Mouse (Mus musculus): ENCODE data around the gene Myo18b. TPM values are rescaled to one million over a fixed set of nuclear protein-coding genes. Genes with fewer than 3 reads are reported as not detected.

The Myo18b gene
- polyA plus RNA-seq, 1 experiment from 2014 or later: 22.5 TPM

- 0 out of 2 replicates have a peak overlapping the region, but pooled peaks have one; percentile 9 for H3K9ac ChIP-seq
- no peaks in the 10 kb centered on the region for H3K9me3 ChIP-seq (replicated peaks)
- peaks cover 24% of the 10 kb centered on the region for H3K4me1 ChIP-seq (replicated peaks)
- peak overlapping the region; percentile 13 for H3K4me3 ChIP-seq
- no peak for ATAC-seq (replicated peaks; ENCODE audit: insufficient number of reproducible peaks, insufficient read depth, low FRiP score, low read depth)
- 77% methylated on average over 14 of the region's 14 CpGs for WGBS
- peak overlapping the region; percentile 7; the same call in 1 of the 2 replicates for H3K4me2 ChIP-seq
- peaks cover 5% of the 10 kb centered on the region; the same call in 1 of the 2 replicates for H3K36me3 ChIP-seq
- peak overlapping the region; percentile 60 for H3K27ac ChIP-seq
- no peaks in the 10 kb centered on the region for H3K27me3 ChIP-seq
Observed at GRCm38 (mm10) chr5:112923841-112924240, 27.7 kb upstream of the Myo18b start.

- peaks cover 14% of the 10 kb centered on the region; the same call in 1 of the 2 replicates for H3K4me1 ChIP-seq (replicated peaks)
- H3K27ac ChIP-seq: no peak overlapping the region
- H3K36me3 ChIP-seq: peaks cover 5% of the 10 kb centered on the region; the same call in 1 of the 2 replicates
- H3K9me3 ChIP-seq (replicated peaks): no peaks in the 10 kb centered on the region
- H3K4me3 ChIP-seq: no peak overlapping the region
- no peak for ATAC-seq (replicated peaks; ENCODE audit: insufficient number of reproducible peaks, insufficient read depth, low FRiP score, low read depth)
- no peak overlapping the region for H3K9ac ChIP-seq
- H3K27me3 ChIP-seq: no peaks in the 10 kb centered on the region
- no peak overlapping the region for H3K4me2 ChIP-seq
Observed at GRCm38 (mm10) chr5:112921914-112922313, 25.8 kb upstream of the Myo18b start.

DNA sequence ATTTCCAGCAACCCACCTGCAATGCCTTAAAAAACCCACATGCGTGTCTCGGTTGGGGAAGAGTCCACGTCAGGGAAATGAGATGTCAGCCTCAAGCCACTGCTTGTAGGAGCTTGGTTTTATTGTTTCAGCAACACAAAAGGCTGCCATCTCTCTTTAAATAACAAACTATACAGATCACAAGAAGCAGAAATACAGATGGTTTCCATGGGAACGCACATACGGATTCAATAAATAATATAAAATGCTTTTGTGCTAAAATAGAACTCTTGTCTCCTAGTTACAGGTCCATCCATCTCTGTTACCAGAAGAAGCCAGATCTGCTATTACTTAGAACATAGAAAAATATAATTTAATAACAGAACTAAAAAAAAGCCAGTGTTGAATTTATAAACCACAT, 14.2 kb upstream of the Myo18b start:
- no peaks in the 10 kb centered on the region for H3K27me3 ChIP-seq
- H3K9me3 ChIP-seq (replicated peaks): no peaks in the 10 kb centered on the region
- no peak overlapping the region for H3K9ac ChIP-seq
- no peak overlapping the region for H3K4me3 ChIP-seq
- H3K36me3 ChIP-seq: no peaks in the 10 kb centered on the region
- 90% methylated on average over 5 of the region's 5 CpGs for WGBS
- no peak for ATAC-seq (replicated peaks; ENCODE audit: insufficient number of reproducible peaks, insufficient read depth, low FRiP score, low read depth)
- peaks cover 23% of the 10 kb centered on the region for H3K4me1 ChIP-seq (replicated peaks)
- H3K27ac ChIP-seq: no peak overlapping the region
- no peak overlapping the region for H3K4me2 ChIP-seq

- Histone ChIP-seq H3K27ac (peak overlapping the region; percentile 75), H3K4me1 (replicated peaks) (peaks cover 16% of the 10 kb centered on the region), H3K4me2 (no peak overlapping the region), H3K9ac (no peak overlapping the region), H3K36me3 (no peaks in the 10 kb centered on the region), H3K4me3 (no peak overlapping the region), H3K9me3 (replicated peaks) (no peaks in the 10 kb centered on the region), H3K27me3 (no peaks in the 10 kb centered on the region)
- peak; percentile 66 for ATAC-seq (replicated peaks; ENCODE audit: insufficient number of reproducible peaks, insufficient read depth, low FRiP score, low read depth)
- 13% methylated on average over 2 of the region's 2 CpGs for WGBS
Observed at GRCm38 (mm10) chr5:112908169-112908614, 12.0 kb upstream of the Myo18b start.

DNA sequence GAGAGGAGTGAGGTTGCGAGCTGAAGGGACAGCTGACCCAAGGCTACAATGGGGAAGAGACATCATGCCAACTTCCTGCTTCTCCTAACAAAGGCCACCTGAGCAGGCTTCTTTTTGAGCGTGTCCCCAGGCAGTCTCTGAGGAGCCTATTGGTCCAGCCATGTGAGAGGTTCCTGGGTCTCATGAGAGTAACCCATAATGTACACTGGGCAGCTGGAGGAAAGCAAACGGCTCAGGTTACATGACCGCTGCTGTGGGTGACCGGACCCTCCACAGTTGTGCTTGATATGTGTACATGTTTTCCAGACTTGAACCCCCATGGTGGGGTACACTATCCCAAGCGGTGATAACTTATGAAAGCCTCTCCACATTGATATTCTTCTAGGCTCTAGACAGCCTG, 11.3 kb upstream of the Myo18b start:
- no peak for ATAC-seq (replicated peaks; ENCODE audit: insufficient number of reproducible peaks, insufficient read depth, low FRiP score, low read depth)
- no peak overlapping the region for H3K4me3 ChIP-seq
- H3K9me3 ChIP-seq (replicated peaks): no peaks in the 10 kb centered on the region
- WGBS: 59% methylated on average over 6 of the region's 6 CpGs
- H3K27me3 ChIP-seq: no peaks in the 10 kb centered on the region
- H3K4me1 ChIP-seq (replicated peaks): peaks cover 16% of the 10 kb centered on the region
- H3K4me2 ChIP-seq: no peak overlapping the region
- H3K27ac ChIP-seq: peak overlapping the region; percentile 75
- H3K9ac ChIP-seq: no peak overlapping the region
- no peaks in the 10 kb centered on the region for H3K36me3 ChIP-seq

DNA sequence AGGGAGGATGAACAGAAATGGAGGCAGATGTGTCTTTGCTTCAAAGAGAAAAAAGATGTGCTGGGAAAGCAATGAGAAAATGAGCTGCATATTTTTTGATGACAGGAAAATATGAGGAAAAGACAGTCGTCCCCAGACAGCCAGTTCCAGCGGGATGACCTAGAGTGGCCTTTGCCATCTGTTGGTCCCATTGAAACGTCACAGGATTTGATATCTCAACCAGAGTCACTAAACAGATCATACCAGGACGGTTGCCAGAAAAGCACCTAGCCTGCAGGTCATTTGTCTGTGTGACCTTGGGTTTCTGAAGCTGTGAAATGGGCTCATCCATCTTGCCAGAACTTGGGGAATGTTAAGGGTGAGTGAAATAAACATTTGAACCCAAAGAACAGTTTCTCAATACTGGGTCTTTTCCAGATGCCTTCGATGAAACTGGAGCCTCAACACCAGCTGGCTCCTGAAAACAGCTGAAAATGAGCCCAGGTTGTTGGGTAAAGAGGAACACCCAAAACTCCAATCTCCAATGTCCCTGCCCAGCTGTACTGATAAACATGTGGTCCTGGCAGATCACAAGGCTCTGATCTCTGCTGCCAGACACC, 2.6 kb downstream of the Myo18b start:
- Histone ChIP-seq H3K9ac (no peak overlapping the region), H3K4me1 (replicated peaks) (peaks cover 38% of the 10 kb centered on the region), H3K9me3 (replicated peaks) (no peaks in the 10 kb centered on the region), H3K27ac (no peak overlapping the region), H3K36me3 (0 out of 2 replicates have a peak, but pooled peaks cover 7% of the 10 kb centered on the region), H3K4me2 (peak overlapping the region; percentile 52; the same call in 1 of the 2 replicates), H3K27me3 (no peaks in the 10 kb centered on the region), H3K4me3 (0 out of 2 replicates have a peak overlapping the region, but pooled peaks have one; percentile 56)
- no peak for ATAC-seq (replicated peaks; ENCODE audit: insufficient number of reproducible peaks, insufficient read depth, low FRiP score, low read depth)
- 62% methylated on average over 5 of the region's 5 CpGs for WGBS

DNA sequence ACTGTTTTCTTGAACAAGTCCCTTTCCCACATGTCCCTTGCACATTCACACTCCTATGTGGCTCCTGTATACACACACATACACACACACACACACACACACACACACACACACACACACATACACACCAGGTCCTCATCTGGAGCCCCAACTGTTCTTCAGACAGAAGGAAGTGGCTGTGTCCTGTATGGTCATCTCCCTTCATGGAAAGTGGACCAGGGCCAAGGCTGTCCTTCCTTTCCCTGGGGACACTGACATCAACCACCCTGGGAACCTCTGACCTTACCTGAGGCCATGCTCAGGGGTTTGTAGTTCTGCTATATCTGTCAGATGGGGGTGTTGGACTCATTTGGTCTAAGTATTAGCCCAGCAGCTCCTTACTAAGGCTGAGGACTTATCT, 3.8 kb downstream of the Myo18b start:
- Histone ChIP-seq H3K4me1 (replicated peaks) (peaks cover 50% of the 10 kb centered on the region), H3K36me3 (0 out of 2 replicates have a peak, but pooled peaks cover 7% of the 10 kb centered on the region), H3K27me3 (no peaks in the 10 kb centered on the region), H3K9me3 (replicated peaks) (no peaks in the 10 kb centered on the region), H3K4me3 (no peak overlapping the region), H3K9ac (no peak overlapping the region), H3K27ac (no peak overlapping the region), H3K4me2 (no peak overlapping the region)
- no peak for ATAC-seq (replicated peaks; ENCODE audit: insufficient number of reproducible peaks, insufficient read depth, low FRiP score, low read depth)

DNA sequence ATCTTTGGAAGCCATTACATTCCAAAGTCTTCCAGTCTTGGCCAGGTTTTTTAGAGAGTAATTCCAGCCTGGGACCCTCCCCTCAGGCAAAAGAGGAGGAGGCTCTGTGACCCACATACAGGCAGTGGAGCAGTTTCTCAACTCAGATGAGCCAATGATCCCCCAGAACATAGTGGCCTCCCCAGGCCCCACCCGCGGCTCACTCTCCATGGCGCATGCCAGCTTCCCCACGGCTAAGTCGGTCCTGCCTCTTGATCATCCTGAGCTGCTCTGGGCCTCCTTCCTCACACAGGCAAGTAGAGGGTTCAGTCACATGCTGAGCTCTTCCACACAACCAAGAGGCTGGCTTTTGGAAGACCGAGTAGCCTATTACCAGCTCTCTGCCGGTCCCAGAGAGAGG, 7.5 kb downstream of the Myo18b start:
- Histone ChIP-seq H3K9me3 (replicated peaks) (no peaks in the 10 kb centered on the region), H3K4me1 (replicated peaks) (peaks cover 54% of the 10 kb centered on the region), H3K36me3 (0 out of 2 replicates have a peak, but pooled peaks cover 10% of the 10 kb centered on the region), H3K27ac (peak overlapping the region; percentile 93; the same call in 1 of the 2 replicates), H3K4me2 (no peak overlapping the region), H3K9ac (no peak overlapping the region), H3K4me3 (no peak overlapping the region), H3K27me3 (no peaks in the 10 kb centered on the region)
- 43% methylated on average over 7 of the region's 7 CpGs for WGBS
- no peak for ATAC-seq (replicated peaks; ENCODE audit: insufficient number of reproducible peaks, insufficient read depth, low FRiP score, low read depth)

- H3K9ac ChIP-seq: peak overlapping the region; percentile 0; the same call in 1 of the 2 replicates
- peak overlapping the region; percentile 93 for H3K27ac ChIP-seq
- WGBS: 28% methylated on average over 17 of the region's 17 CpGs
Observed at GRCm38 (mm10) chr5:112886687-112887491, 9.3 kb downstream of the Myo18b start.

GRCm38 (mm10) chr5:112877391-112878115, 18.6 kb downstream of the Myo18b start:
- Histone ChIP-seq H3K4me3 (no peak overlapping the region), H3K4me2 (no peak overlapping the region), H3K9ac (no peak overlapping the region), H3K9me3 (replicated peaks) (no peaks in the 10 kb centered on the region), H3K27me3 (no peaks in the 10 kb centered on the region), H3K36me3 (peaks cover 41% of the 10 kb centered on the region), H3K27ac (no peak overlapping the region), H3K4me1 (replicated peaks) (peaks cover 12% of the 10 kb centered on the region; the same call in 1 of the 2 replicates)
- WGBS: 79% methylated on average over 14 of the region's 14 CpGs
- ATAC-seq (replicated peaks; ENCODE audit: insufficient number of reproducible peaks, insufficient read depth, low FRiP score, low read depth): no peak

More at GRCm38 (mm10) chr5:112886687-112887491, 9.3 kb downstream of the Myo18b start:
- Histone ChIP-seq H3K36me3 (0 out of 2 replicates have a peak, but pooled peaks cover 10% of the 10 kb centered on the region), H3K4me3 (no peak overlapping the region), H3K27me3 (no peaks in the 10 kb centered on the region), H3K4me1 (replicated peaks) (peaks cover 37% of the 10 kb centered on the region), H3K4me2 (peak overlapping the region; percentile 30), H3K9me3 (replicated peaks) (no peaks in the 10 kb centered on the region)
- ATAC-seq (replicated peaks; ENCODE audit: insufficient number of reproducible peaks, insufficient read depth, low FRiP score, low read depth): peak; percentile 75

GRCm38 (mm10) chr5:112876846-112877390, 19.2 kb downstream of the Myo18b start:
- Histone ChIP-seq H3K27ac (no peak overlapping the region), H3K4me2 (no peak overlapping the region), H3K27me3 (no peaks in the 10 kb centered on the region), H3K4me1 (replicated peaks) (peaks cover 12% of the 10 kb centered on the region; the same call in 1 of the 2 replicates), H3K9me3 (replicated peaks) (no peaks in the 10 kb centered on the region), H3K36me3 (peaks cover 41% of the 10 kb centered on the region), H3K9ac (no peak overlapping the region), H3K4me3 (no peak overlapping the region)
- 36% methylated on average over 4 of the region's 4 CpGs for WGBS
- no peak for ATAC-seq (replicated peaks; ENCODE audit: insufficient number of reproducible peaks, insufficient read depth, low FRiP score, low read depth)
